Mouse (Mus musculus) heart, embryonic 11.5 days (tissue): ENCODE measurements at regions not wholly inside any gene's neighbourhood (a gene's known extent, or its start where the extent isn't known, plus 50 kb on each side); places are given as distances from the start of the nearest gene placed in this dataset.

ENCODE experiments used
- ATAC-seq: fragments of 200-750 bp; cut with Nextera tagmentation; replicated peaks from 2 replicates; pipeline ENCODE4 v1.8.0; 2017; ENCODE audit warnings: moderate library complexity; ENCODE audit not compliant: insufficient number of reproducible peaks, low FRiP score, low TSS enrichment
- H3K27ac ChIP-seq: fragments of 300-500 bp; sonication (generic); 2 replicates; pipeline ENCODE4 v1.5.1; 2014; ENCODE audit warnings: mild to moderate bottlenecking, low read depth, low read length
- H3K27me3 ChIP-seq: fragments of 300-500 bp; sonication (generic); 2 replicates; pipeline ENCODE4 v1.6.1; 2014; ENCODE audit warnings: mild to moderate bottlenecking, low read length, mixed read lengths; ENCODE audit not compliant: control insufficient read depth, insufficient read depth
- H3K36me3 ChIP-seq: fragments of 300-500 bp; sonication (generic); 2 replicates; pipeline ENCODE4 v1.6.1; 2014; ENCODE audit warnings: mild to moderate bottlenecking, low read length, moderate library complexity, mixed read lengths; ENCODE audit not compliant: control insufficient read depth, insufficient read depth
- H3K4me1 ChIP-seq: fragments of 300-500 bp; sonication (generic); 2 replicates; pipeline ENCODE4 v1.6.1; 2014; ENCODE audit warnings: low read length; ENCODE audit not compliant: control insufficient read depth, insufficient read depth
- H3K4me2 ChIP-seq: fragments of 300-500 bp; sonication (generic); 2 replicates; pipeline ENCODE4 v1.6.1; 2014; ENCODE audit warnings: mild to moderate bottlenecking, moderate library complexity
- H3K4me3 ChIP-seq: fragments of 300-500 bp; sonication (generic); 2 replicates; pipeline ENCODE4 v1.5.1; 2014; ENCODE audit warnings: low read depth, low read length
- H3K9ac ChIP-seq: fragments of 300-500 bp; sonication (generic); 2 replicates; pipeline ENCODE4 v1.6.1; 2014; ENCODE audit warnings: mild to moderate bottlenecking, low read depth, low read length, moderate library complexity
- H3K9me3 ChIP-seq: fragments of 300-500 bp; sonication (generic); replicated peaks from 2 replicates; pipeline ENCODE4 v1.6.1; 2016; ENCODE audit warnings: low read length; ENCODE audit not compliant: control insufficient read depth
- WGBS: fragments of 180-500 bp; shearing (Covaris S2); extraction: QIAGEN DNeasy Blood & Tissue Kit; methylation state at CpG from one replicate; pipeline ENCODE4 v1.1.7; 2014; ENCODE audit not compliant: insufficient replicate concordance; 5-methylcytosine and 5-hydroxymethylcytosine counted together

- Histone ChIP-seq H3K4me1 (no peaks in the 10 kb centered on the region), H3K9me3 (no peaks in the 10 kb centered on the region), H3K36me3 (no peaks in the 10 kb centered on the region), H3K9ac (no peak overlapping the region), H3K4me2 (no peak overlapping the region), H3K27me3 (no peaks in the 10 kb centered on the region), H3K4me3 (no peak overlapping the region), H3K27ac (no peak overlapping the region)
- ATAC-seq = no peak
- WGBS = 46% methylated on average over 2 of the region's 2 CpGs
These were observed 164.5 kb downstream of the Gm765 start for GRCm38 (mm10) chr6:98178005-98178404.

GRCm38 (mm10) chr6:98149043-98149813, 193.3 kb downstream of the Gm765 start:
- 70% methylated on average over 12 of the region's 12 CpGs for WGBS
- no peak overlapping the region for H3K9ac ChIP-seq
- H3K27me3 ChIP-seq = no peaks in the 10 kb centered on the region
- no peak for ATAC-seq
- H3K4me2 ChIP-seq = no peak overlapping the region
- no peaks in the 10 kb centered on the region for H3K4me1 ChIP-seq
- H3K9me3 ChIP-seq = no peaks in the 10 kb centered on the region
- H3K36me3 ChIP-seq = no peaks in the 10 kb centered on the region
- no peak overlapping the region for H3K4me3 ChIP-seq
- no peak overlapping the region for H3K27ac ChIP-seq

GRCm38 (mm10) chr6:98147855-98148254, 194.7 kb downstream of the Gm765 start:
- no peaks in the 10 kb centered on the region for H3K36me3 ChIP-seq
- no peaks in the 10 kb centered on the region for H3K27me3 ChIP-seq
- no peak overlapping the region for H3K9ac ChIP-seq
- no peaks in the 10 kb centered on the region for H3K9me3 ChIP-seq
- H3K27ac ChIP-seq = no peak overlapping the region
- no peak overlapping the region for H3K4me2 ChIP-seq
- no peaks in the 10 kb centered on the region for H3K4me1 ChIP-seq
- ATAC-seq = no peak
- 74% methylated on average over 5 of the region's 5 CpGs for WGBS
- H3K4me3 ChIP-seq = no peak overlapping the region

- Histone ChIP-seq H3K36me3 (no peaks in the 10 kb centered on the region), H3K9me3 (no peaks in the 10 kb centered on the region), H3K4me2 (no peak overlapping the region), H3K4me1 (no peaks in the 10 kb centered on the region), H3K27me3 (no peaks in the 10 kb centered on the region), H3K27ac (no peak overlapping the region), H3K4me3 (no peak overlapping the region), H3K9ac (no peak overlapping the region)
- WGBS = 20% methylated on average over 2 of the region's 2 CpGs
- no peak for ATAC-seq
These were observed 209.6 kb downstream of the Gm765 start for GRCm38 (mm10) chr6:98132931-98133330.

- no peak overlapping the region for H3K9ac ChIP-seq
- H3K27ac ChIP-seq = no peak overlapping the region
- H3K4me3 ChIP-seq = no peak overlapping the region
- no peaks in the 10 kb centered on the region for H3K4me1 ChIP-seq
- 70% methylated on average over 7 of the region's 7 CpGs for WGBS
- no peaks in the 10 kb centered on the region for H3K9me3 ChIP-seq
- H3K27me3 ChIP-seq = no peaks in the 10 kb centered on the region
- no peak for ATAC-seq
- H3K36me3 ChIP-seq = no peaks in the 10 kb centered on the region
- H3K4me2 ChIP-seq = no peak overlapping the region
These were observed 217.1 kb downstream of the Gm765 start for GRCm38 (mm10) chr6:98125434-98125833.

GRCm38 (mm10) chr6:98118355-98119150, 224.0 kb downstream of the Gm765 start:
- no peaks in the 10 kb centered on the region for H3K9me3 ChIP-seq
- no peak overlapping the region for H3K4me2 ChIP-seq
- no peak overlapping the region for H3K9ac ChIP-seq
- 56% methylated on average over 9 of the region's 9 CpGs for WGBS
- peaks cover 6% of the 10 kb centered on the region; the same call in 1 of the 2 replicates for H3K4me1 ChIP-seq
- no peaks in the 10 kb centered on the region for H3K36me3 ChIP-seq
- no peak for ATAC-seq
- H3K4me3 ChIP-seq = no peak overlapping the region
- no peak overlapping the region for H3K27ac ChIP-seq
- no peaks in the 10 kb centered on the region for H3K27me3 ChIP-seq

- Histone ChIP-seq H3K9me3 (no peaks in the 10 kb centered on the region), H3K4me2 (0 out of 2 replicates have a peak overlapping the region, but pooled peaks have one; percentile 0), H3K27me3 (no peaks in the 10 kb centered on the region), H3K4me1 (peaks cover 6% of the 10 kb centered on the region; the same call in 1 of the 2 replicates), H3K9ac (no peak overlapping the region), H3K36me3 (no peaks in the 10 kb centered on the region), H3K4me3 (no peak overlapping the region), H3K27ac (no peak overlapping the region)
- WGBS = 24% methylated on average over 9 of the region's 9 CpGs
- no peak for ATAC-seq
These were observed 228.0 kb downstream of the Gm765 start for GRCm38 (mm10) chr6:98114327-98115134.

- Histone ChIP-seq H3K4me3 (no peak overlapping the region), H3K4me2 (peak overlapping the region; percentile 40), H3K27ac (no peak overlapping the region), H3K9me3 (no peaks in the 10 kb centered on the region), H3K36me3 (no peaks in the 10 kb centered on the region), H3K9ac (no peak overlapping the region), H3K27me3 (no peaks in the 10 kb centered on the region), H3K4me1 (peaks cover 6% of the 10 kb centered on the region; the same call in 1 of the 2 replicates)
- no peak for ATAC-seq
- 30% methylated on average over 7 of the region's 7 CpGs for WGBS
These were observed 228.8 kb downstream of the Gm765 start for GRCm38 (mm10) chr6:98113708-98114107.
